Mouse (Mus musculus): ENCODE results near the gene Eef2kmt. TPM values are rescaled to one million over a fixed set of nuclear protein-coding genes. Genes with fewer than 3 reads are reported as not detected.

The Eef2kmt gene
- polyA plus RNA-seq, 1 experiment from 2014 or later, result 35.7 TPM

DNA sequence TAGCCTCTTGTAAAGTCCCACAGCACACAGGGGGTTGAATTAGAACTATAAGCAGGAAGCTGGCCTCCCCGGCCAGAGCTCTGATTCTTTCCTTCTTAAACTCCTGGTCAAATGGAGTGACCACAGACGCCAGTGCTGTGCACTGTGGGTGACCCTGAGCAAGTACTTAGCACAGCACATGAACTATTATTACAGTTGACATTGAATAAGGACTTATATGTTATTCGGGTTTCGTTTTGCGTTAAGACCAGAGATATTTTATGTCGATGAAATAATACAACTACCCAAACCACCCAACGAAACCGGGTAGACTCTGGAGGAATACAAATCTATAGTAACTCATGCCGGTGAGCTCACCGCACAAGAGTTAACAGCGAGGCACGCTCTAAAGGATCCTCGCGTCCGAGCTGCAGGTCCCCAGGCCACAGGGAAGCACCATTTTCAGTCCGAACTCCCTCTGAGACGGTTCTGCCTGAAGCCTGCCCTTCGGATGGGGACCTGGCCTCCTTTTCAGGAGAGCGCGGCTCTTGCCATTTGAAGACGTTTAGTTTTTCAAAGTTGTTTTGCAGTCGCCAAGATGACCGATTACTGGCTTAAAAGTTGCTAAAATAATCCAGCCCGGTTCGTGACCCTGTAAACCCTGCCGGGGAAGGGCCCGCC, 572 bp downstream of the Eef2kmt start:
- WGBS, result 2% methylated on average over 27 of the region's 27 CpGs
- Histone ChIP-seq H3K4me1 (ENCODE audit: control insufficient read depth, insufficient read depth, low read length) (peaks cover 5% of the 10 kb centered on the region), H3K9ac (ENCODE audit: low read depth, low read length) (peak overlapping the region; percentile 77), H3K36me3 (ENCODE audit: control insufficient read depth, insufficient read depth, low read length) (peaks cover 11% of the 10 kb centered on the region; the same call in 1 of the 2 replicates), H3K27ac (ENCODE audit: low read depth, low read length) (peak overlapping the region; percentile 78), H3K27me3 (ENCODE audit: control insufficient read depth, insufficient read depth, low read length) (no peaks in the 10 kb centered on the region), H3K9me3 (ENCODE audit: control insufficient read depth, low read length) (no peaks in the 10 kb centered on the region), H3K4me2 (replicated peaks; ENCODE audit: low read depth, low read length) (peak overlapping the region; percentile 57), H3K4me3 (ENCODE audit: low read length) (peak overlapping the region; percentile 73)
- ATAC-seq (ENCODE audit: low FRiP score, low TSS enrichment), result peak; percentile 11; the same call in 1 of the 2 replicates

DNA sequence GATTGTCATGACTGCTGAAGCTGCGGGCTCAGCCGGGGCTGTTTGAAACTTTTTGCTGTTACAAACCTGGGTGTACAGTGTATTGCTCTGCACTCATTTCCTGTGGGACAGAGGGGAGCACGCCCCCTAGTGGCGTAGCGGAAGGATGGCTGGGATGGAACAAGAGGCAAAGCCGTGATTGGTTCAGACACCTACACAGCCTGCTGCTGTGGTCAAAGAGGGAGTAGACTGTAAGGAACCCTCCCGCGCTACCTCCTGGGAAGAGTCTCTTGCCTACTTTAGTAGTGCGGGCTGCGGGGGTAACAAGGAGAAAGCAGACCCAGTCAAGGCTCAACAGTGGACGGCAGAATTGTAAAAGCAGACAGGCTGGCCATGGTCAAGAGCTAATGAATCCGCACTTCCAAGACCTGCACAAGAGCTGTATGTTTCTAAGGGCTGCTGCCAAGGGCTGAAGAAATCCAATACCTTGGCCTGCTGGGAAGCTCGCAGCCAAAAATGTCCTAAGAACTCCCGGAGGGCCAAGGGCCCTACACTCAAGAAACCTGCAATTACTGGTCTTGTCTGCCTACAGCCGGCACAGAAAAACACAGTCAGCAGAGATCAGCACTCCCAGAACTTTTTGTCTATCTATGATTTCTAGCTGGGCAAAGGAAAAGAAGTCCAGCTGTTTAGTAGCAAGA, 1.3 kb downstream of the Eef2kmt start:
- ATAC-seq (ENCODE audit: low FRiP score, low TSS enrichment), result peak; percentile 68
- Histone ChIP-seq H3K4me2 (replicated peaks; ENCODE audit: low read depth, low read length) (peak overlapping the region; percentile 57), H3K27me3 (ENCODE audit: control insufficient read depth, insufficient read depth, low read length) (no peaks in the 10 kb centered on the region), H3K36me3 (ENCODE audit: control insufficient read depth, insufficient read depth, low read length) (peaks cover 17% of the 10 kb centered on the region; the same call in 1 of the 2 replicates), H3K4me3 (ENCODE audit: low read length) (peak overlapping the region; percentile 73), H3K9ac (ENCODE audit: low read depth, low read length) (peak overlapping the region; percentile 77), H3K9me3 (ENCODE audit: control insufficient read depth, low read length) (no peaks in the 10 kb centered on the region), H3K27ac (ENCODE audit: low read depth, low read length) (peak overlapping the region; percentile 78), H3K4me1 (ENCODE audit: control insufficient read depth, insufficient read depth, low read length) (peaks cover 5% of the 10 kb centered on the region)
- 2% methylated on average over 15 of the region's 15 CpGs for WGBS

DNA sequence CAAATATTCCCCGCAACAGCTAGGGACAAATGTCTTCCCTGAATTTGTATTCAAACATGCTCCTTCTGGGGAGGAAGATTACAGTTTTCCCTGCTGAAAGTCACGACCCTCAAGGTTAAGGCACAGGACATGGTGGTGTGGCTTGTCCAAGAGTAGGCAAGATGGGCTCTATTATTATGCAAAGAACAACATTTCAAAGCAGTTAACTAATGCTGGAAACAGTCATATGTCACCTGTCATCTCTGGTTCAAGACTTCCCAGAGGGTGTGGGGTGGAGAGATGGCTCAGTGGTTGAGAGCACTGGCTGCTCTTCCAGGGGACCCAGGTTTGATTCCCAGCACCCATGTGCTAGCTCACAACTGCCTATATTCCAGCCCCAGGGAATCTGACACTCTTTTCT, 3.5 kb downstream of the Eef2kmt start:
- 89% methylated on average over 2 of the region's 2 CpGs for WGBS
- Histone ChIP-seq H3K4me3 (ENCODE audit: low read length) (no peak overlapping the region), H3K36me3 (ENCODE audit: control insufficient read depth, insufficient read depth, low read length) (peaks cover 33% of the 10 kb centered on the region), H3K9ac (ENCODE audit: low read depth, low read length) (no peak overlapping the region), H3K27ac (ENCODE audit: low read depth, low read length) (no peak overlapping the region), H3K27me3 (ENCODE audit: control insufficient read depth, insufficient read depth, low read length) (no peaks in the 10 kb centered on the region), H3K4me2 (replicated peaks; ENCODE audit: low read depth, low read length) (no peak overlapping the region), H3K4me1 (ENCODE audit: control insufficient read depth, insufficient read depth, low read length) (peaks cover 5% of the 10 kb centered on the region), H3K9me3 (ENCODE audit: control insufficient read depth, low read length) (no peaks in the 10 kb centered on the region)
- ATAC-seq (ENCODE audit: low FRiP score, low TSS enrichment), result no peak

DNA sequence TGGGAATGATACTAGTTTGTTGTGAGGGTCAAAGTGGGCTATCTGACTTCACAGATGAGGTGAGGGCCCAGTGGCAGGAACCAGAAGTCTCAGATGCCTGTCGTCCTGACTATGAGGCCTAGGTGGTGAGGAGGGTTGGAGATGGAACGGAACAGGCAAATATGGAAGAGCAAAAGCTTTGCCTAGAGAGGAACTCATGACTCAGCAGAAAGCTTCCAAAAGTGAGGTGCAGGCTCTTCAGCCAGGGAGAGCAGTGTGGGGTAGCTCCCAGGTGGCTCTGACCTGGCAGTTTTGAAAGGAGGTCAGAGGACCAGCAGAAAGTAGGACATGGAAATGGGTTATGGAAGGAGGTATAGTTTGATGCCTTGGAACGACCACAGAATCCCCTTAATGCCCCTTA, 4.9 kb downstream of the Eef2kmt start:
- no peak for ATAC-seq (ENCODE audit: low FRiP score, low TSS enrichment)
- H3K27me3 ChIP-seq (ENCODE audit: control insufficient read depth, insufficient read depth, low read length), result no peaks in the 10 kb centered on the region
- H3K9ac ChIP-seq (ENCODE audit: low read depth, low read length), result no peak overlapping the region
- peaks cover 41% of the 10 kb centered on the region for H3K36me3 ChIP-seq (ENCODE audit: control insufficient read depth, insufficient read depth, low read length)
- H3K27ac ChIP-seq (ENCODE audit: low read depth, low read length), result no peak overlapping the region
- H3K9me3 ChIP-seq (ENCODE audit: control insufficient read depth, low read length), result no peaks in the 10 kb centered on the region
- no peak overlapping the region for H3K4me2 ChIP-seq (replicated peaks; ENCODE audit: low read depth, low read length)
- H3K4me3 ChIP-seq (ENCODE audit: low read length), result no peak overlapping the region
- WGBS, result 83% methylated on average over 3 of the region's 3 CpGs
- H3K4me1 ChIP-seq (ENCODE audit: control insufficient read depth, insufficient read depth, low read length), result peaks cover 5% of the 10 kb centered on the region

DNA sequence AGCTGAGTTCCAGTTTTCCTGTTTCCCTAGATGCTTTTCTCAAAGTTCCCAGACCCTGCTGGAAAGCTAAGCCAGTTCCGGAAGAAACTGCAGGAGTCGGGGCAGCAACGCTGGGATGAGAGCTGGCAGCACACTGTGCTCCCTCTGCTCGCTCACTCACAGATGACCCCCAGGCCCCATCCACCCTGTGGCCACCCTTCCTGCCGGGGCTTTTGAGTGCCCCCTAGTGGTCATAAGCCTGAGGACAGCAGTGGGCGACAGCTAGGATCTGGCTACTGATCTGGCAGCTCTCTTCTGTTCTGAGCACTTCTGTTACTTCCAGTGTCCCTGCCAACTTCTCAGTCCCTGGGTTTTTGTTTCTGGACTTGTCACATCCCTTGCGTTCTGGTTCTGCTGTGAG, 11.4 kb downstream of the Eef2kmt start:
- 39% methylated on average over 7 of the region's 7 CpGs for WGBS
- Histone ChIP-seq H3K4me1 (ENCODE audit: control insufficient read depth, insufficient read depth, low read length) (no peaks in the 10 kb centered on the region), H3K36me3 (ENCODE audit: control insufficient read depth, insufficient read depth, low read length) (peaks cover 64% of the 10 kb centered on the region), H3K9ac (ENCODE audit: low read depth, low read length) (no peak overlapping the region), H3K27me3 (ENCODE audit: control insufficient read depth, insufficient read depth, low read length) (no peaks in the 10 kb centered on the region), H3K27ac (ENCODE audit: low read depth, low read length) (no peak overlapping the region), H3K4me3 (ENCODE audit: low read length) (no peak overlapping the region), H3K4me2 (replicated peaks; ENCODE audit: low read depth, low read length) (no peak overlapping the region), H3K9me3 (ENCODE audit: control insufficient read depth, low read length) (no peaks in the 10 kb centered on the region)
- 0 out of 2 replicates have a peak, but pooled peaks have one; percentile 70 for ATAC-seq (ENCODE audit: low FRiP score, low TSS enrichment)

DNA sequence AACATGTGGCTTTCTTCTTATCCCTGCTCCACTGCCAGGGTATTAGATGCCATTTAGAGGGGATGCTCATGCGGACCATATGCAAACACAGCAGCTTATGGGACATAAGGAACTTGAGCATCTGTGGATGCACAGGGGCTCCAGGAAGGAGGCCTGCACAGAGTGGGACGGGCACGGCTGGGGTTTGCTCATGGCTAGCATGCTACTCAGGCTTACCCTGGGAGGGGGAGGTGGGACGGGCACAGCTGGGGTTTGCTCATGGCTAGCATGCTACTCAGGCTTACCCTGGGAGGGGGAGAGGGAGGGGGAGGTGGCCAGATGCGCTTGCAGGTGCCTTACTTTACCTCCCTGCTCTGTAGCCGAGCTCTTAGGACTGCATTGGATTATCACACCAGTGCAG, 12.9 kb downstream of the Eef2kmt start:
- H3K9ac ChIP-seq (ENCODE audit: low read depth, low read length), result no peak overlapping the region
- no peaks in the 10 kb centered on the region for H3K27me3 ChIP-seq (ENCODE audit: control insufficient read depth, insufficient read depth, low read length)
- no peak overlapping the region for H3K4me2 ChIP-seq (replicated peaks; ENCODE audit: low read depth, low read length)
- no peaks in the 10 kb centered on the region for H3K9me3 ChIP-seq (ENCODE audit: control insufficient read depth, low read length)
- no peak for ATAC-seq (ENCODE audit: low FRiP score, low TSS enrichment)
- H3K4me3 ChIP-seq (ENCODE audit: low read length), result no peak overlapping the region
- H3K27ac ChIP-seq (ENCODE audit: low read depth, low read length), result no peak overlapping the region
- no peaks in the 10 kb centered on the region for H3K4me1 ChIP-seq (ENCODE audit: control insufficient read depth, insufficient read depth, low read length)
- H3K36me3 ChIP-seq (ENCODE audit: control insufficient read depth, insufficient read depth, low read length), result peaks cover 58% of the 10 kb centered on the region
- 97% methylated on average over 6 of the region's 6 CpGs for WGBS

DNA sequence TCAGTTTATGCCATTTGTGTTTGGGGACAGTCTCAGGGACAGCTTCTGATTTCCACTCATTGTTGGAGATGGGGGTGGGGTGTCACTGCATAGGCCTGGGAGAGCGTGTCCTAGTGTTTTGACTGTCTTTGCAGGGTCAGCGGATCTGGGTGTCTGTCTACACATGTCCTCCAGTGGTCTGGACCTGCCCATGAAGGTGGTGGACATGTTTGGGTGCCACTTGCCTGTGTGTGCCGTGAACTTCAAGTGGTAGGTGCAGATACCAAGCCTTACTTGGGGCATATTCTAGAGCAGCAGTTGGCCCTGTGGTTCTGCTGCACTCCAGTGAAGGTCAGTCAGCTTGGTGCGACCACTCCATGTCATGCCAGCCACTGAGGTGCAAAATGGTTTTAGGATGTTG, 13.4 kb downstream of the Eef2kmt start:
- Histone ChIP-seq H3K36me3 (ENCODE audit: control insufficient read depth, insufficient read depth, low read length) (peaks cover 58% of the 10 kb centered on the region), H3K4me1 (ENCODE audit: control insufficient read depth, insufficient read depth, low read length) (no peaks in the 10 kb centered on the region), H3K9ac (ENCODE audit: low read depth, low read length) (no peak overlapping the region), H3K27me3 (ENCODE audit: control insufficient read depth, insufficient read depth, low read length) (no peaks in the 10 kb centered on the region), H3K4me3 (ENCODE audit: low read length) (no peak overlapping the region), H3K27ac (ENCODE audit: low read depth, low read length) (no peak overlapping the region), H3K4me2 (replicated peaks; ENCODE audit: low read depth, low read length) (no peak overlapping the region), H3K9me3 (ENCODE audit: control insufficient read depth, low read length) (no peaks in the 10 kb centered on the region)
- 84% methylated on average over 4 of the region's 4 CpGs for WGBS
- ATAC-seq (ENCODE audit: low FRiP score, low TSS enrichment), result no peak

DNA sequence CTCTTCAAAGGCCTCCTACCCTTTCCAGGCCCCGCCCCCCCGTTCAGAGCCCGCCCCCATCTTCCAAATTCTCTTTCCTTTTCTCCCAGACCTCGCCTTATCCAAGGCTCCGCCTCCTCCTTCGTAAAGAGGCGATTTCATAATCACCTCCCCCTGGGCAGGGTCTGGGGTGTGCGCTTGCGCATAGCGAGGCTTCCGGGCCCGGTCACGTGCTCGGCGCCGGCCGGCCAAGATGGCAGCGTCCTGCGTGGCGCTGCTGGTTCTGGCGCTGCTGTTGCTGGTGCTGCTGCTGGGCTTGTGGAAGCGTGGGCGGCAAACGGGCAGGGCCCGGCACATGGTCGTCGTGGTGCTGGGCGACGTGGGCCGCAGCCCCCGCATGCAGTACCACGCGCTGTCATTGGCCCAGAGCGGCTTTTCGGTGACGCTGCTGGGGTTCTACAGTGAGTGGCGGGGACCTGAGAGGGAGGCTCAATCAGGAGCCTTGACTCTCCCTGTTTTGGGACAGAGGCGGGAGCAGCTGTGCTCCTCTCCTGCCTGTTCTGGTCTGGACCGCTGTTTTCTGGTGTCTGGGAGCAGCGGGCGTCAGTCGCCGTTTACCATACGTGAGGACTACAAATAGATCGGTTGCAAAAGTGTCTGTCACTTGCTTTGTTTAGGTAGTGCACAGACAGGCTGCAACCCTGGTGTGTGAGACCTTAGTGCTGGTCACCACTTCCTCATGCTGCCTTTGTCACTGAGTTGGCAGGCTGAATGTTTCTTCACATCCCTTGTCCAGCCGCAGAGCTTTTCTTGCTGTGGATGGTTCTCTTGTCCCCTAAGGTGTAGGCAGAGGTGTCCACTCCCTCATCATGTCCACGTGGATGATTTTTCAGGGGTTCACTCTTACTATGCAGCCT, 22.1 kb downstream of the Eef2kmt start, which contains the start of gene Alg1:
Gene Alg1, plus strand, starts transcription at position 204 of the 896 bp plus-strand sequence.
- 2% methylated on average over 47 of the region's 47 CpGs for WGBS
- Histone ChIP-seq H3K36me3 (ENCODE audit: control insufficient read depth, insufficient read depth, low read length) (0 out of 2 replicates have a peak, but pooled peaks cover 5% of the 10 kb centered on the region), H3K27ac (ENCODE audit: low read depth, low read length) (peak within 1 kb of the TSS; percentile 7; the same call in 1 of the 2 replicates), H3K27me3 (ENCODE audit: control insufficient read depth, insufficient read depth, low read length) (no peaks in the 10 kb centered on the region), H3K9me3 (ENCODE audit: control insufficient read depth, low read length) (no peaks in the 10 kb centered on the region), H3K9ac (ENCODE audit: low read depth, low read length) (peak within 1 kb of the TSS; percentile 67), H3K4me1 (ENCODE audit: control insufficient read depth, insufficient read depth, low read length) (no peaks in the 10 kb centered on the region), H3K4me2 (replicated peaks; ENCODE audit: low read depth, low read length) (peak within 1 kb of the TSS; percentile 78), H3K4me3 (ENCODE audit: low read length) (peak within 1 kb of the TSS; percentile 79)
- ATAC-seq (ENCODE audit: low FRiP score, low TSS enrichment), result peak; percentile 97
